Mouse (Mus musculus) hindbrain, embryonic 14.5 days (tissue): ENCODE measurements around the gene Bloc1s3. TPM values are rescaled to one million over a fixed set of nuclear protein-coding genes. Genes with fewer than 3 reads are reported as not detected.

Experiments
- ATAC-seq: fragments of 200-750 bp; cut with Nextera tagmentation; 2 replicates; pipeline ENCODE4 v1.8.0; 2017; ENCODE audit warnings: moderate number of reproducible peaks, mild to moderate bottlenecking, moderate TSS enrichment, moderate library complexity; ENCODE audit not compliant: low FRiP score
- DNase-seq: peaks from one replicate; pipeline ENCODE4 v3.0.0-alpha.2; 2015; ENCODE audit warnings: low spot score
- H3K27ac ChIP-seq: fragments of 300-500 bp; sonication (generic); 2 replicates; pipeline ENCODE4 v1.5.1; 2014; ENCODE audit warnings: mild to moderate bottlenecking, moderate library complexity
- H3K27me3 ChIP-seq: fragments of 300-500 bp; sonication (generic); 2 replicates; pipeline ENCODE4 v1.6.1; 2014; ENCODE audit warnings: mild to moderate bottlenecking, low read length, mixed read lengths; ENCODE audit not compliant: control insufficient read depth, insufficient read depth
- H3K36me3 ChIP-seq: fragments of 300-500 bp; sonication (generic); replicated peaks from 2 replicates; pipeline ENCODE4 v1.6.1; 2014; ENCODE audit not compliant: control insufficient read depth, insufficient read depth
- H3K4me1 ChIP-seq: fragments of 300-500 bp; sonication (generic); replicated peaks from 2 replicates; pipeline ENCODE4 v1.6.1; 2014; ENCODE audit warnings: antibody characterized with exemption, low read length, mixed read lengths; ENCODE audit not compliant: control insufficient read depth, insufficient read depth
- H3K4me2 ChIP-seq: fragments of 300-500 bp; sonication (generic); replicated peaks from 2 replicates; pipeline ENCODE4 v1.6.1; 2014; ENCODE audit warnings: mild to moderate bottlenecking, moderate library complexity
- H3K4me3 ChIP-seq: fragments of 300-500 bp; sonication (generic); replicated peaks from 2 replicates; pipeline ENCODE4 v1.5.1; 2014; ENCODE audit warnings: mild to moderate bottlenecking, low read length
- H3K9ac ChIP-seq: fragments of 300-500 bp; sonication (generic); 2 replicates; pipeline ENCODE4 v1.6.1; 2014
- H3K9me3 ChIP-seq: fragments of 300-500 bp; sonication (generic); 2 replicates; pipeline ENCODE4 v1.6.1; 2016; ENCODE audit warnings: low read length; ENCODE audit not compliant: control insufficient read depth
- WGBS: fragments of 180-500 bp; shearing (Covaris S2); extraction: QIAGEN DNeasy Blood & Tissue Kit; methylation state at CpG from one replicate; pipeline ENCODE4 v1.1.7; 2014; 5-methylcytosine and 5-hydroxymethylcytosine counted together
- polyA plus RNA-seq: library from polyadenylated mRNA; unstranded; fragments of >200 nt; fragmentation: Nextera tagmentation; extraction: Ambion mirVana; gene quantifications from 2 replicates; pipeline ENCODE4 v1.2.1, GENCODE M21; 2014

Bloc1s3 gene
- polyA plus RNA-seq, 1 experiment from 2014 or later = 3.6 TPM

GRCm38 (mm10) chr7:19461488-19461887 lies 46.7 kb downstream of the Bloc1s3 start:
- H3K4me1 ChIP-seq = peaks cover 18% of the 10 kb centered on the region
- H3K9me3 ChIP-seq = no peaks in the 10 kb centered on the region
- 15% methylated on average over 6 of the region's 6 CpGs for WGBS
- DNase-seq (peak; percentile 86), ATAC-seq (no peak)
- H3K27ac ChIP-seq = no peak overlapping the region
- no peaks in the 10 kb centered on the region for H3K36me3 ChIP-seq
- H3K4me2 ChIP-seq = no peak overlapping the region
- H3K9ac ChIP-seq = no peak overlapping the region
- no peak overlapping the region for H3K4me3 ChIP-seq
- peaks cover 25% of the 10 kb centered on the region for H3K27me3 ChIP-seq

GRCm38 (mm10) chr7:19460500-19460899 lies 47.7 kb downstream of the Bloc1s3 start:
- DNase-seq = no peak
- Histone ChIP-seq H3K4me1 (peaks cover 26% of the 10 kb centered on the region), H3K27ac (no peak overlapping the region), H3K4me3 (no peak overlapping the region), H3K4me2 (no peak overlapping the region), H3K27me3 (peaks cover 22% of the 10 kb centered on the region), H3K36me3 (no peaks in the 10 kb centered on the region; the same call in 1 of the 2 replicates), H3K9me3 (no peaks in the 10 kb centered on the region), H3K9ac (no peak overlapping the region)
- ATAC-seq = no peak
- WGBS = 71% methylated on average over 1 of the region's 1 CpGs

DNA sequence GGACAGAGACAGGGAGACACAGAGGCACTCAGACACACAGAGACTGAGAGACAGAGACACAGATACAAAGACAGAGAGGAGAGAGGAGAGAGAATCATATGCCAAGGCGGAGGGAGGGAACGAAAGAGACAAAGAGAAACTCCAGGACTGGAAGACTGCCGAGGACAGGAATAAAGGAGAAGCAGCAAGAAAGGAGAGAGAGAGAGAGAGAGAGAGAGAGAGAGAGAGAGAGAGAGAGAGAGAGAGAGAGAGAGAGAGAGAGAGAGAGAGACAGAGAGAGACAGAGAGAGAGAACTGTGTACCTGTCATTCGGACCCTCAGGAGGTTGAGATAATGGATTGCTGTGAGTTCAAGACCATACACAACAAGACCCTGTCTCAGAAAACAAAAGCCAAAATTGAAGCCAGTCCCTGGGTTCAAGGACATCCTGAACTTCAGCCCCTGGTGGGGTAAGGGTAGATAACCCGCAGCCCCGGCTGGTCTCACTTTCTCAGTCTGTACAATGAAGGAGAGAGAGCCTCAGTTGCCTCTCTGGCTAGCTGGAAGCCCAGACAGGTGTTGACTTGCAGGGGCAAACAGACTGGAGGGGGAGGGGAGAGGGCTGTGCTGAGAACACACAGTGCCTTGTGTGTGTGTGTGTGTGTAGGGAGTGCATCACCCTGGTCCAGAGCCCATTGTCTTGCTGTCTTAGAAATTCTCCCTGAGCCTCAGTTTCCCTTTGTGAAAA lies 48.9 kb downstream of the Bloc1s3 start:
- Histone ChIP-seq H3K9me3 (no peaks in the 10 kb centered on the region), H3K27me3 (0 out of 2 replicates have a peak, but pooled peaks cover 11% of the 10 kb centered on the region), H3K36me3 (no peaks in the 10 kb centered on the region; the same call in 1 of the 2 replicates), H3K27ac (peak overlapping the region; percentile 74), H3K4me2 (peak overlapping the region; percentile 98), H3K4me3 (peak overlapping the region; percentile 96), H3K4me1 (peaks cover 26% of the 10 kb centered on the region), H3K9ac (peak overlapping the region; percentile 90)
- no peak for ATAC-seq
- 22% methylated on average over 6 of the region's 6 CpGs for WGBS
- DNase-seq = no peak

DNA sequence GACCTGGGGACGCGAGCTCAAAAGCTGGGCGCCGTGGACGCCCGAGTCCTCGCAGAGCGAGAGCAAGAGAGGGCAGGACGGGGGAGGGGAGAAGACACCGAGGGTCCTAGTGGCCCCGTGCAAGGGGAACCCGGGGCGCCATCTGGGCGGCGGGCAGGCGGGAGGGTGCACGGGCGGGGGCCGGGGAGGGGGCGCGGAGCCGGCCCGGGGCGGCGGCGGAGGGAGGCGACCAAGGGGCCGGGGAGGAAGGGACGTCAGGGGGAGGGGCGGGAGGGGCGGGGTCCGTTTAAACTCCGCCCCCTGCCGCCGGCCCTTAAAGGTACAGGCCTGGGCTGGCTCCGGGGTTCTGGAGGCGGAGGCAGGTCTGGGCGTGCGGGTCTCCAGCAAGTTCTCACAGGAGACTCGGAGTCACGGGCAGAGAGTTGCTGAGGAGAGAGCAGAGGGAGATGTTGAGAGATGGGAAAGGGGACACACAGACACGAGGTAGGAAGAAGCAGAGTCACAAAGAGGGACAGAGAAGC lies 49.5 kb downstream of the Bloc1s3 start, which contains the start of gene Mark4:
Gene Mark4, minus strand, starts transcription at position 231 of the 521 bp plus-strand sequence.
- DNase-seq (peak; percentile 87), ATAC-seq (peak; percentile 83)
- H3K27me3 ChIP-seq = 0 out of 2 replicates have a peak, but pooled peaks cover 6% of the 10 kb centered on the region
- H3K4me1 ChIP-seq = peaks cover 26% of the 10 kb centered on the region
- 2% methylated on average over 24 of the region's 42 CpGs for WGBS
- H3K27ac ChIP-seq = peak within 1 kb of the TSS; percentile 74
- H3K9me3 ChIP-seq = no peaks in the 10 kb centered on the region
- no peaks in the 10 kb centered on the region; the same call in 1 of the 2 replicates for H3K36me3 ChIP-seq
- peak within 1 kb of the TSS; percentile 98 for H3K4me2 ChIP-seq
- peak within 1 kb of the TSS; percentile 96 for H3K4me3 ChIP-seq
- peak within 1 kb of the TSS; percentile 90 for H3K9ac ChIP-seq

GRCm38 (mm10) chr7:19458072-19458486 lies 50.1 kb downstream of the Bloc1s3 start:
- peak overlapping the region; percentile 90 for H3K9ac ChIP-seq
- 2% methylated on average over 22 of the region's 31 CpGs for WGBS
- peak overlapping the region; percentile 98 for H3K4me2 ChIP-seq
- peak; percentile 56 for DNase-seq
- no peaks in the 10 kb centered on the region for H3K9me3 ChIP-seq
- H3K27me3 ChIP-seq = no peaks in the 10 kb centered on the region
- H3K36me3 ChIP-seq = no peaks in the 10 kb centered on the region; the same call in 1 of the 2 replicates
- peak; percentile 61 for ATAC-seq
- H3K27ac ChIP-seq = peak overlapping the region; percentile 74
- peaks cover 26% of the 10 kb centered on the region for H3K4me1 ChIP-seq
- H3K4me3 ChIP-seq = peak overlapping the region; percentile 96

- peak overlapping the region; percentile 96 for H3K4me3 ChIP-seq
- peak overlapping the region; percentile 90 for H3K9ac ChIP-seq
- DNase-seq (no peak), ATAC-seq (no peak)
- 13% methylated on average over 14 of the region's 14 CpGs for WGBS
- no peaks in the 10 kb centered on the region for H3K9me3 ChIP-seq
- peak overlapping the region; percentile 98 for H3K4me2 ChIP-seq
- H3K27me3 ChIP-seq = no peaks in the 10 kb centered on the region
- H3K36me3 ChIP-seq = no peaks in the 10 kb centered on the region; the same call in 1 of the 2 replicates
- 0 out of 2 replicates have a peak overlapping the region, but pooled peaks have one; percentile 20 for H3K27ac ChIP-seq
- H3K4me1 ChIP-seq = peaks cover 26% of the 10 kb centered on the region
Observed at GRCm38 (mm10) chr7:19457414-19458071, 50.6 kb downstream of the Bloc1s3 start.

DNA sequence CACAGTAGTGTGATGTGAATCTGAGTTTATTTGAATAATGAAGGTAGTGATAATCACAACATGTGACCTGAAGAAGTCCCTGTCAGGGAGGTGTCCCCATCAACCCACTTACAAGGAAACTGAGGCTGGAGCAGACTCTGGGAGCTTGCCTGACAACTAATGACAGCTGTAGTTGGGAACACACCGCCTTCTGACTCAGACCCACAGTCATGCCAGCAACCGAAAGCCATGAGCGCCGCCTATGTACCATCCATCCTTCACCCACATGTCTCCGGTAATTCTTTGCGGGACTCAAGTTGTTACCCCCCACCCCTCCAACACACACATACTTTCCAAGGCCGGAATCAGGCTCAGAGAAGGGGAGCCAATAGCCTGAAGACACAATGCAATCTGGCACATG lies 51.5 kb downstream of the Bloc1s3 start:
- WGBS = 96% methylated on average over 7 of the region's 7 CpGs
- Histone ChIP-seq H3K27ac (no peak overlapping the region), H3K9me3 (no peaks in the 10 kb centered on the region)

DNA sequence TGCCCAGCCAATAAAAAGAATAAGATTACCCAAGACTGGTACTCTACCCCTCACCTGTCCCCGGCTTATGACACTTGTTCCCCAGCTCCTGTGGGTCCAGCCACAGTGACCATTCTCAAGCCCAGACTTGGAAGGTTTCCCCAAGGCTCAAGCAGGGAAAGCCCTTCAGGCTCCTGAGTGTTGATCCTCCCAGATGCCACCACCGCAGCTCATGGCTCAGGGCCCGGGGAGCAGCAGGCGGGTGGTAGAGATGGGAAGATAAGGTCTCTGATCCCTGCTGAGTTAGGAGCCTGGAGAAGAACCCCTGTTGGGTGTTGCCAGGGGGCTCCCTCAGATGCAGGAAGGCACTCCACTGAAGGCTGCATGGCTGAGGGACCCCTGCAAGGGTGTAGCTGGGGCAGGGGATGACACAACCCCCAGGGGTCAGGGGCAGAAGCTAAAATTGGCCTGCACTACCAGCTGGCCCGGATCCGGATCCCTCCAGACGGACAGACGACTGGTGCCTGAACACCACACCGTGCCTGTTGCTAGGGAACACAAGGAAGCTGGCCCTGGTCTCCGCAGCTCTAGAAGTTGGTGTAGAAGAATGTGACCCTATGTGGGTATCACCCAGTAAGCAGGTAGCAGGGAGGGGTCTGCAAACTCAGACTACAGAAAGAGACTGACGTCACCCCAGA lies 52.2 kb downstream of the Bloc1s3 start:
- WGBS = 52% methylated on average over 11 of the region's 11 CpGs
- Histone ChIP-seq H3K27ac (no peak overlapping the region), H3K4me2 (peak overlapping the region; percentile 10; the same call in 1 of the 2 replicates)

More for the DNA sequence above, 51.5 kb downstream of the Bloc1s3 start:
- H3K27me3 ChIP-seq = no peaks in the 10 kb centered on the region
- ATAC-seq = no peak
- no peak overlapping the region for H3K9ac ChIP-seq
- H3K4me3 ChIP-seq = no peak overlapping the region
- H3K36me3 ChIP-seq = peaks cover 3% of the 10 kb centered on the region
- DNase-seq = no peak
- peaks cover 26% of the 10 kb centered on the region for H3K4me1 ChIP-seq
- peak overlapping the region; percentile 98 for H3K4me2 ChIP-seq

More for the DNA sequence above, 52.2 kb downstream of the Bloc1s3 start:
- no peak for ATAC-seq
- Histone ChIP-seq H3K36me3 (peaks cover 10% of the 10 kb centered on the region), H3K9me3 (no peaks in the 10 kb centered on the region), H3K4me1 (peaks cover 26% of the 10 kb centered on the region), H3K9ac (no peak overlapping the region), H3K27me3 (no peaks in the 10 kb centered on the region), H3K4me3 (no peak overlapping the region)
- no peak for DNase-seq
